Comparison of ENCODE assay signal across 17 mouse cellular contexts in the genomic region with DNA sequence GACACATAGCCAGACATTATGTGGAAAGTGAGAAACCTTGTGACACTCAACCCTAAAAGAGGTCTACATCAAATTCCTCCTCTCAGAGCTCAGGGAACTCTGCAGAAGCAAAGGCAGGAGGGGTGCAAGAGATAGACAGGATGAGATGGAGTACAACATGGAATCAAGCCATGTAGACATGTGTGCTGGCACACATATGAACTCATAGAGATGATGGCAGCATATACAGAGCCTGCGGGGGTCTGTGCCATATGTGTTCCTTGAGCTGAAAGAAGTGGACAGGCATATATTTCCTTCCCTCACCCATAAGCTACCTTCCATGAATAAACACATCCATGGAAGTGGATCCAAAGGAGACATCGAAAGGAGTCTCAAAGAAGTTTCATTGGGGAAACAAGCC.
A peak's percentile ranks its signal among the peaks of the same experiment; 100 is the strongest.
DNase-seq lines count a peak whose midpoint lies in the region; ATAC-seq and TF ChIP-seq lines count a peak whose summit lies in the region.
"Had no signal": no experiment of that assay in that cellular context is flagged by ENCODE, and none has a peak within 500 bp of the region (broad histone marks: within the 10 kb centered on the region; RNA-seq: fewer than 3 reads in every experiment).

No protein-coding gene starts in this region.

- H3K4me2 ChIP-seq in forebrain, postnatal 0 days (ENCODE audit: low read depth), result no peak overlapping the region
- H3K4me2 ChIP-seq in forebrain, embryonic 13.5 days, result no peak overlapping the region
- H3K4me2 ChIP-seq: embryonic facial prominence, embryonic 13.5 days; embryonic facial prominence, embryonic 15.5 days; forebrain, embryonic 12.5 days had no signal

- H3K9me3 ChIP-seq in forebrain, postnatal 0 days (ENCODE audit: low read length), result 0 out of 2 replicates have a peak, but pooled peaks cover 4% of the 10 kb centered on the region
- H3K9me3 ChIP-seq in forebrain, embryonic 13.5 days (replicated peaks), result no peaks in the 10 kb centered on the region
- H3K9me3 ChIP-seq: embryonic facial prominence, embryonic 15.5 days; forebrain, embryonic 12.5 days had no signal

- no peak overlapping the region for H3K9ac ChIP-seq in forebrain, postnatal 0 days
- no peak overlapping the region for H3K9ac ChIP-seq in forebrain, embryonic 13.5 days
- H3K9ac ChIP-seq: embryonic facial prominence, embryonic 13.5 days; embryonic facial prominence, embryonic 15.5 days; forebrain, embryonic 12.5 days had no signal

- H3K27me3 ChIP-seq in forebrain, postnatal 0 days (ENCODE audit: insufficient read depth, low read length), result no peaks in the 10 kb centered on the region
- H3K27me3 ChIP-seq in forebrain, embryonic 13.5 days, result no peaks in the 10 kb centered on the region
- H3K27me3 ChIP-seq: embryonic facial prominence, embryonic 13.5 days; embryonic facial prominence, embryonic 15.5 days; forebrain, embryonic 12.5 days had no signal

- no peaks in the 10 kb centered on the region for H3K4me1 ChIP-seq in forebrain, postnatal 0 days (ENCODE audit: insufficient read depth)
- H3K4me1 ChIP-seq in forebrain, embryonic 13.5 days, result no peaks in the 10 kb centered on the region
- H3K4me1 ChIP-seq: embryonic facial prominence, embryonic 13.5 days; embryonic facial prominence, embryonic 15.5 days; forebrain, embryonic 10.5 days; forebrain, embryonic 12.5 days had no signal

- ATAC-seq in forebrain, postnatal 0 days, result no peak
- no peak for ATAC-seq in forebrain, embryonic 13.5 days

- H3K4me3 ChIP-seq in forebrain, postnatal 0 days (ENCODE audit: low read depth, low read length), result no peak overlapping the region
- no peak overlapping the region for H3K4me3 ChIP-seq in forebrain, embryonic 13.5 days
- H3K4me3 ChIP-seq: embryonic facial prominence, embryonic 13.5 days; embryonic facial prominence, embryonic 15.5 days; erythroblast, embryonic 14.5 days; forebrain, embryonic 10.5 days; forebrain, embryonic 12.5 days had no signal

- WGBS in forebrain, postnatal 0 days, result 68% methylated on average over 2 of the region's 2 CpGs
- 91% methylated on average over 2 of the region's 2 CpGs for WGBS in forebrain, embryonic 13.5 days

- no peak overlapping the region for H3K27ac ChIP-seq in forebrain, postnatal 0 days (ENCODE audit: low read depth, low read length)
- H3K27ac ChIP-seq in forebrain, embryonic 13.5 days, result no peak overlapping the region
- H3K27ac ChIP-seq: embryonic facial prominence, embryonic 13.5 days; embryonic facial prominence, embryonic 15.5 days; forebrain, embryonic 10.5 days; forebrain, embryonic 12.5 days had no signal

- H3K36me3 ChIP-seq in forebrain, postnatal 0 days (ENCODE audit: insufficient read depth), result no peaks in the 10 kb centered on the region
- H3K36me3 ChIP-seq in forebrain, embryonic 13.5 days (ENCODE audit: poor library complexity, severe bottlenecking), result no peaks in the 10 kb centered on the region
- H3K36me3 ChIP-seq: embryonic facial prominence, embryonic 13.5 days; embryonic facial prominence, embryonic 15.5 days; forebrain, embryonic 10.5 days; forebrain, embryonic 12.5 days had no signal

- no peak for TF ChIP-seq CTCF in forebrain, postnatal 0 days (IDR thresholded peaks at IDR 0.05; ENCODE audit: low read depth)

- peak; percentile 29 to 35 for DNase-seq in cerebellum, postnatal 14 days
- no peak for DNase-seq in cerebellum, postnatal 36 days
- peak; percentile 12 for DNase-seq in forebrain, postnatal 0 days
- DNase-seq: adrenal gland, adult 2 months; adrenal gland, postnatal 10 days; adrenal gland, postnatal 25 days; cerebellum, adult 11 months; cerebellum, adult 18-20 months; cerebellum, adult 8-10 months; cerebellum, adult 9-11 months; embryo, embryonic 11 days had no signal

Comparison
In these comparisons a context has a peak if more than half of its experiments do, and no peak if none do; other contexts are left out.
1. DNase-seq: peak in cerebellum, postnatal 14 days (2 of 2) and forebrain, postnatal 0 days (single experiment); none in cerebellum, postnatal 36 days (0 of 2).